Mouse (Mus musculus) spleen, postnatal 14 days (tissue): Measurements from ENCODE around the gene Banp.

Experiments used
- DNase-seq, 2 experiments: peaks; one replicate each; pipeline ENCODE4 v3.0.0; 2021 to 2022; ENCODE audit warnings: low spot score in 2 of 2

The Banp gene

DNA sequence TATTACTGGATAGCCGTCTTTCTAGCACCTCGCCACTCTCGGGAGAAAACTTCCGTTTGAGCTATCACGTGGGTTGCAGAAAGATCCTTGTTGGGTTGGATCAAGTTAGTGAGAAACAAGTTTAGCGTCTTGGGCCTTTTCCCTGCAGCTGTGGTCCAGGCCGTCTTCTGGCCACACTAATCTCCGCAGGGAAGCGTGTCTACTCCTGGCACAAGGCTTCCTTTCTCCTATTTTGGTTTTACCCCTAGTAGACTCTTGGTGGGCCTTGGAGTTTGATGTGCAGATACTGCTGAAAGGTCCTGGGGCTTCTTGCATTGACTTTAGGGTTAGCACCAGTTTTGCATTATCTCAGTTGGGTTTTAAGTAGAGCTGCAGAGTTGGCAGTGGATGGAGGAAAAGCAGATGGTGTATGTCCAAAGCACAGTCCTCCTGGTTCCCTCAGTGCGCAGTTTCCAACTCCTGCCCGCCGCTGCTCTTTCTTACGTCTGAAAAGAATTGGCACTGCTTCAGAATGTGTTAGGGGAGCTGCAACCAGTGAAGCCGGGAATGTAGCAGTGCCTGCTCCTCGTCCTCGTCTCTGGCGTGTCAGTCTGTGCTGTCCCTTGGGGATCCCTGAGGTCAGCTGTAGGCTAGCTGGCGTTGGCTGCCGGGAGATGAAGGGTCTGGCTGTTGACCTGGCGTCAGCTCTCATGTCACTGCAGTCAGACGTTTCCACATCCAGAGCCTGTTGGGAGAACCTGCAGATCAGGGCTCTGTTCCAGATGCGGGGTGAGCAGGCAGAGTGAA is 68.7 kb downstream of the Banp start:
- DNase-seq = no peak

DNA sequence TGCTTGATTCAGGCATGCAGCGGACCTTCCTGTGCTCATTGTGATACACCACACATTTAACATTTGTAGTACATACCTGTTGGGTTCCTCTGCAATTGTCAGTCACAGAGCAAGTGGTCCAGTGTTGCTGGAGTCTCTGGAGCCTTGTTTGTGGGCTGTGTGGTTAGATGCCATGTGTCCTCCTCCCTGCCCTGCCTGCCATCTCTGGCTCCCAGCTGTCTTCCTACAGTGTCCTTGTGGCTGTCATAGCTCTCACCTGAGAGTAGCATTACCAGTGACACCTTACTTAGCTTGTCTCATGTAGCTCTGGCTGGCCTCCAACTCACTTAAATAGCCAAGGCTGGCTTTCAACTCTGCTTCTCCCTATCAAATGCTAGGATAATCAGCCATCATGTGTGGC is 69.6 kb downstream of the Banp start:
- no peak for DNase-seq

GRCm38 (mm10) chr8:122020050-122020771 is 70.7 kb downstream of the Banp start:
- no peak for DNase-seq

DNA sequence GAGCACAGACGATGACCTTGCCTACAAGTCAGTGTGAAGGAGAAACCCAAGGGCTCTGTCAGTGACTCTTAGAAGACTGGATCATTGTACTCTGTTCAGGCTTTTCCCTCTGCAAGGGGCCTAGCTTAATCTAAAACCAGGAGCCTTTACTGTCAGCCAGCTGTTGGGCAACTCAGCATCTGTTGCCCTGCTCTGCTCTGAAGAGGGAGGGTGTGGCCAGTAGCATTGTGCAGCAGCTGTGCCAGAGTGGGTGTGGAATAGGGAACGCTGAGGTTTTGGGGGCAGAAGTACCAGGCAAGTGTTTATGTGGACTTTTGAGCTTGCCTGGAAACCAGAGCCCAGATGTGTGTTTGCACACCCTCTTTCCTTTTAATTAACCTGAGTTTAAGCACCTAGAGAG is 72.2 kb downstream of the Banp start:
- no peak for DNase-seq

GRCm38 (mm10) chr8:122022274-122022673 is 72.7 kb downstream of the Banp start:
- DNase-seq = no peak

GRCm38 (mm10) chr8:122022705-122023104 is 73.2 kb downstream of the Banp start:
- DNase-seq = no peak

GRCm38 (mm10) chr8:122025546-122025945 is 76.0 kb downstream of the Banp start:
- no peak for DNase-seq

GRCm38 (mm10) chr8:122028116-122028515 is 78.6 kb downstream of the Banp start:
- no peak for DNase-seq

DNA sequence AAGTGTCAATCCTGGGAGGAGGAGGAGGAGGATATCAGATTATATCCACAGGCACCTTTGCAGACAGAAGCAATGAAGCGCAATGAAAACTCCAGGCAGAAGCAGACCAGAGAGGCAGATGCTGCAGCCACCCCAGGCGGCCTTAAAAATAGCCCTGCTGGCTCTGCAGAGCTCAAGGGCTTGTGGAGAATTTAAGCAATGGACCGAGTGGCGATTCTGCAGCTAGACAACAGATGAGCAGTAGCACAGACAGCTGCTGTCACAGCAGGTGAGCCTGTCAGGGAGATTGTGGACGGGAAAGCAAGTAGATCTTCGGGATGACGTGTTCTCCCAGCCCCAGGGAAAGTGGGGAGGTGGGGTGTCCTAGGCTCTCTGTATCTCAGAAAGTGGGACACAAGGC is 81.4 kb downstream of the Banp start:
- DNase-seq = no peak

GRCm38 (mm10) chr8:122032741-122033140 is 83.2 kb downstream of the Banp start:
- DNase-seq = no peak

DNA sequence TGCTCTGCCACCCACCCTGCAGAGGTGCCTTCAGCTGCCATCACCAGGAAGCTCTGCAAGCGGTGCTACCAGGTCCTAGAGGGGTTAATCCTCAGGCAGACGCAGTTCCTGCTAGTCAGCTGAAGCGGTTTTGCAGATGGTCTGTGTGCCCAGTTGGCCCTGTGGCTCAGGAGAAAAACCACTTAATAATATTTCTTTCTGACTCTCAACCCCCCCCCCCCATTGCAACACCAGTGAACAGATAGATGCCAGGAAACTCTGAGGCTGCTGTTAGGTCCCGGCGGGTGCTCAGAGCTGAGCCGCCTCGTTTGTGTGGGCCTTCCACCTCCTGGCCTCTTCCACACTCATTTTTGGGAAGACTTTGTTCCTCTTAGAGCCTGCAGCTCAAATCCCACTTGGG is 86.0 kb downstream of the Banp start:
- DNase-seq = no peak

- no peak for DNase-seq
These were observed 86.8 kb downstream of the Banp start for GRCm38 (mm10) chr8:122036325-122036724.

DNA sequence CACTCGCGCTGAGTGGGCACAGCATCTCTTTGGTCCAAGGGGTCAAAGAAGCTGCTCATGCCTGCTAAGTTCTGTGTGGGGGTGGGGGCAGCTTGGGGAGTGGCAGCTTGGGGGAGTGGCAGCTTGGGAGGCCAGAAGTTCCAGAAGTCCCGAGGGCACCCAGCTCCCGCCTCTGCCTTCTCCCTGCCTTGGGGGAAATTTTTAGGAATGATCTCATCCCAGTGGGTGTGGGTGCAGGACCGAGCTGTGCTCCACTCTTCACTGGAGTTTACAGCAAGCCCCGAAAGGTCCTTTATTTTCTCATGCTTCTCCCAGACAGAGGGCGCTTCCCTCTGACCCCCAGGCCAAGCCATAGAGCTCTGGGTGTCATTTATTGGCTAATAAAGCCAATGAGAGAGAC is 87.7 kb downstream of the Banp start:
- DNase-seq = no peak

DNA sequence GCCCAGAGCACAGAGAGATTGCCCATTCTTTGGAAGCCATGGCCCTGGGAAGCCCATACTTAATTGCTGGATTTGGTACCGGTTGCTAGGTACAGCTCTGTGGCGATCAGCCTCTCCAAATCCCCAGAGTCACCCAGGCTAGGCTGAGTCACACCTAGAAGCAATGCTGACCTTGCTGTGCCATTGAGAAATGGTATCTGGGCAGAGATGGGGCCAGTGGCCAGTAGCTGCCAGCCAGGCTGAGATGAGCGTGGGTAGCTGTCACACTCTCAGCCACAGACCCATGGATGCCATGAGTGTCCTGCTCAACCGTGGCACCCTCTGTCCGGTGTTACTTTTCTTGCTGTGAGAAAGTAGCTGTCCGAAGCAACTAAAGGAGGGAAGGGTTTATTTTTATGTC is 88.5 kb downstream of the Banp start:
- no peak for DNase-seq

DNA sequence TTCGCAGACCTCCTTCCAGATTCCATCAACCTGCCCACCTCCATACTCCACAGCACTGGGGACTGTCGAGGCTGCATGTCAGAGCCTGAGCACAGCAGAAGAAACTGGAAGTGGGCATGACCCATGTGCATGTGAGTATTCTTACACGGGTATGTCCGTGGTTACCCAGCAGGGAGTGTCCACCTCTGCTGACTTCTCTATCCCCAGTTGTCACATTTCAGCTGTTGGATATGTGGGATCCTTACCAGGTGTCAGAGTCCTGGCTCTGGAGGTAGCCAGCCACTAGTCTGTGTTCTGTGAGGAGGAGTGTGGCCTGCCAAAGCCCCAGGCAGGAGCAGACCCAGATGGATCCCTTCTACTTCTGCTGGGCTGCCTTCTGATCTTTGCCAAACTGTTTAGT is 89.9 kb downstream of the Banp start:
- no peak for DNase-seq

GRCm38 (mm10) chr8:122047206-122047870 is 97.8 kb downstream of the Banp start:
- no peak for DNase-seq

GRCm38 (mm10) chr8:122049266-122049665 is 99.7 kb downstream of the Banp start:
- no peak for DNase-seq

DNA sequence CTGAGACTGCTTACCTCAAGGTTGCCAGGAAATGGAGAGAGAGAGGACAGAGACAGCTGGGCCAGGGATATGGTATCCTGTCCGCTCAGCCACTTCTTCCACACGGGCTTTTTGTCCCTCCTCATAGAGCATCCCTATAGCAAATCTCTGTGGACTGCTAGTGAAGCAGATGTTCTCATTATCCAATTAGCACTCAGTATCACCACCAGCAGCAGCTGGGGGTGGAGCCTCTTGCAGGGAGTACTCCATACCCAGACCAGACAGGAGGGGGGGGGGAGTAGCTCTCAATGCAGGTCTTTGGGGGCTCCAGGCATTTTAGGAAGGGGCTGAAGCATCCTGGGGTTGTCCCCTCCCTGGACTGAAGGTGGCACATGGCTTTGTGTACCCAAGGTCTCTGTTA is 100.4 kb downstream of the Banp start:
- no peak for DNase-seq

DNA sequence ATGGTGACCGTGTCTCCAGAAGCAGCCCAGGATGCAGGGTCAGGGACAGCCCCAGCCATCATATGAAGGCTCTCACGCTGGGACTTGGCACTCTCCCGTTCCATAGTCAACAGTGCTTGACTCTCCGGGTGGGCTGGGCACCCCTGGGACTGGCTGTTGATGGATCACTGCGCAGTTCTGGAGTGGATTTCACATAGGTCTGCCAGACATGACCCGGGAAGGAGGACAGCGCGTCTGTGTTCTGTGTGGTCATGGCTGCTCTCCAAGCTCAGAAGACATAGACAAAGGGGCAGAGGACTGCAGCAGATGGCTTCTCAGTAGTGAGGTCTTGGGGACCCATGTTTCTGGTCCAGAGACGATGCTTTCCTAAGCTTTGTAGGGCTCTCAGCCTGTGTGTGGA is 101.1 kb downstream of the Banp start:
- no peak for DNase-seq

DNA sequence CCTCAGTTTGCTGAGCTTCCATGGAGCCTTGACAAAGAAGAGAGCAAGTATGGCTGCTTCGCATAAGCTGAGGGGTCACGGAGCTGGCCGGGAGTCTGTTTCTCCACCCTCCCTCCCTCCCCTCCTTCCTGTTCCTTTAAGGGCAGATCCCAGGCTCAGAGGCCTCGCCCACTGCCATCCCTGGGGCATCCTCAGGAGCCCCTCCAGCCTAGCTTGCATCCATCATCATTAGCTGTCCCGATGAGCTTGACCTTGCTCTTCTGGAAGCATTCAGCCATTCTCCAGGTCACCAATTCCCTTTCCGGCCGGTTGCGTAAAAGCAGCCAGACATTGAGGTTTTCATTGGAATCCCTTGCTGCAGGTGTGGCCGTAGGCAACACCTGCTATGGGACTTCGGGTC is 105.8 kb downstream of the Banp start:
- no peak for DNase-seq

DNA sequence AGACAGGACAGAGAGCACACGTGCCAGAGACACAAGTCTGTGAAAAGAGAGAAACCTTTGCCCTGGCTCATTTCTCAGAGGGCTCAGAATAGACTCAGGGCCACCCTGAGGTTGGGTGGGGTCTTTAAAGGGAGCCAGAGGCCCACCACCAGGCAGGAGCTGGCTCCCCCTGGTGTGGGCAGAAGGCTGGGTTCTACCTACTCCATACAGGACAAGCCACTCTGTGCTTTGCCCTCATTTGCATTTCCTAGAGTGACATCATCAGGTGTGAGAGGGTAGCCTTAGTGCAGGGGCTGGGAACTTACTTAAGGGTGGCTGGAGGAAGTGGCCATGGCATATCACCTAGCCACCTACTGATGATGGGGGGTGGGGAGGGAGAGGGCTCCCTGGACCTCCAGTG is 106.6 kb downstream of the Banp start:
- no peak for DNase-seq

DNA sequence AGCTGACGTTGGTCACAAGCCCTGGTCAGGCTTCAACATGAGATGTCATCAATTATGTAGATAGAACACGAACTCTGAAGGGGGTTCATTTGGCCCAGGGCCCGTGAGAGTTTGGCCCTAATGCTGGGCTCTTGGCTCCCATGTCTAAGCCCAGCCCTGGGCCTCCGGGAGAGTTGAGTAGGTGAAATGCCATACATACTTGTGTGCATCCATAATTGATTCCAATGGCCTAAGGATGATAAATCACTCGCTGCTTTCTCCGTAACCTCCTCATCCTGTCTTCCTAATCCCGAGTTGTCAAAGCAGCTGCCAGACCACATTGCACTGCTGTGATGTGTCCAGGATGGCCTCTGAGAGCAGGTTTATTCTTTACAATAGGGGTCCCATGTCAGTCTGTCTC is 107.3 kb downstream of the Banp start:
- DNase-seq = no peak

- no peak for DNase-seq
These were observed 109.0 kb downstream of the Banp start for GRCm38 (mm10) chr8:122058510-122058909.
